Mouse (Mus musculus) limb, embryonic 14.5 days (tissue): ENCODE data around the gene Akap5. TPM values are rescaled to one million over a fixed set of nuclear protein-coding genes. Genes with fewer than 3 reads are reported as not detected.

Experiments used
- ATAC-seq: fragments of 200-750 bp; cut with Nextera tagmentation; 2 replicates; pipeline ENCODE4 v1.8.0; 2017; ENCODE audit warnings: low read depth, moderate number of reproducible peaks, moderate TSS enrichment; ENCODE audit not compliant: low FRiP score
- DNase-seq: peaks from one replicate; pipeline ENCODE4 v3.0.0-alpha.2; 2015; ENCODE audit warnings: low spot score
- H3K27ac ChIP-seq: fragments of 300-500 bp; sonication (generic); replicated peaks from 2 replicates; pipeline ENCODE4 v1.5.1; 2014; ENCODE audit warnings: low read depth, mild to moderate bottlenecking, low read length, moderate library complexity, mixed read lengths
- H3K27me3 ChIP-seq: fragments of 300-500 bp; sonication (generic); 2 replicates; pipeline ENCODE4 v1.6.1; 2014; ENCODE audit warnings: low read length, mixed read lengths; ENCODE audit not compliant: control insufficient read depth, insufficient read depth
- H3K36me3 ChIP-seq: fragments of 300-500 bp; sonication (generic); 2 replicates; pipeline ENCODE4 v1.6.1; 2014; ENCODE audit warnings: mild to moderate bottlenecking, low read length, moderate library complexity, mixed read lengths; ENCODE audit not compliant: control insufficient read depth, insufficient read depth
- H3K4me1 ChIP-seq: fragments of 300-500 bp; sonication (generic); 2 replicates; pipeline ENCODE4 v1.6.1; 2014; ENCODE audit warnings: antibody characterized with exemption, low read length, mixed read lengths; ENCODE audit not compliant: control insufficient read depth, insufficient read depth
- H3K4me2 ChIP-seq: fragments of 300-500 bp; sonication (generic); replicated peaks from 2 replicates; pipeline ENCODE4 v1.6.1; 2014; ENCODE audit warnings: low read depth, mild to moderate bottlenecking, low read length, moderate library complexity; ENCODE audit not compliant: severe bottlenecking
- H3K4me3 ChIP-seq: fragments of 300-500 bp; sonication (generic); replicated peaks from 2 replicates; pipeline ENCODE4 v1.5.1; 2014; ENCODE audit warnings: low read length
- H3K9ac ChIP-seq: fragments of 300-500 bp; sonication (generic); 2 replicates; pipeline ENCODE4 v1.6.1; 2014; ENCODE audit warnings: mild to moderate bottlenecking, low read depth, low read length, moderate library complexity; ENCODE audit not compliant: severe bottlenecking
- H3K9me3 ChIP-seq: fragments of 300-500 bp; sonication (generic); 2 replicates; pipeline ENCODE4 v1.6.1; 2016; ENCODE audit warnings: low read length; ENCODE audit not compliant: control insufficient read depth
- POLR2A ChIP-seq: fragments of 200-500 bp; IDR thresholded peaks from 2 replicates; pipeline ENCODE4 v1.8.0; 2012; ENCODE audit warnings: inconsistent platforms, mild to moderate bottlenecking, moderate library complexity, borderline replicate concordance; ENCODE audit not compliant: insufficient read depth, insufficient read length; ENCODE audit errors: extremely low read depth
- WGBS: fragments of 180-500 bp; shearing (Covaris S2); extraction: QIAGEN DNeasy Blood & Tissue Kit; methylation state at CpG from one replicate; pipeline ENCODE4 v1.1.7; 2014; 5-methylcytosine and 5-hydroxymethylcytosine counted together
- polyA plus RNA-seq, 2 experiments: library from polyadenylated mRNA; depleted of rRNA in 1 of 2; stranded (reverse) in 1 of 2; unstranded in 1 of 2; fragments of >200 nt; fragmentation: Nextera tagmentation in 1 of 2; extraction: Ambion mirVana in 1 of 2; gene quantifications; 2 replicates each; pipeline versions ENCODE4 v1.2.1 to v1.2.3; 2012 to 2014

The Akap5 gene
- polyA plus RNA-seq, 2 experiments = 1.0 to 1.6 TPM

DNA sequence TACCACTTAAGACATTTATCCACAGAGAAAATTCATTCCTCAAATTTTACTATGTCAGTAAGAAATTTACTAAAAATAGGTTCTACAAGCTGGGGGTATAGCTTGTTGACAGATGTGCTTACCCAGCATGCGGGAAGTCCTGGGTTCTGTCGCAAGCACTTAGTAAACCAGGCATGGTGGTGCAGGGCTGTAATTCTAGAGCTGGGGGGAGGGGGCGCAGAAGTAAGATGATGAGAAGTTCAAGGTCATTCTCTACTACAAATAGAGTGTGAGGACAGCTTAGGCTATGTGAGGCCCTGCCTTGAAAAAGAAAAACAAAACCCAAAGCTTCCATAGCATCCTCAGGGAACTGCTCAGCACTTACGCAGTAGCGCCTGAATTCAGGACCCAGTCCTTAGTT lies 53.9 kb downstream of the Akap5 start:
- Histone ChIP-seq H3K27me3 (no peaks in the 10 kb centered on the region), H3K36me3 (no peaks in the 10 kb centered on the region), H3K4me1 (peaks cover 9% of the 10 kb centered on the region; the same call in 1 of the 2 replicates), H3K4me2 (no peak overlapping the region), H3K9me3 (no peaks in the 10 kb centered on the region), H3K27ac (no peak overlapping the region), H3K9ac (no peak overlapping the region), H3K4me3 (no peak overlapping the region)
- no peak for ATAC-seq
- no peak for DNase-seq
- WGBS = 78% methylated on average over 5 of the region's 5 CpGs
- no peak for TF ChIP-seq POLR2A

DNA sequence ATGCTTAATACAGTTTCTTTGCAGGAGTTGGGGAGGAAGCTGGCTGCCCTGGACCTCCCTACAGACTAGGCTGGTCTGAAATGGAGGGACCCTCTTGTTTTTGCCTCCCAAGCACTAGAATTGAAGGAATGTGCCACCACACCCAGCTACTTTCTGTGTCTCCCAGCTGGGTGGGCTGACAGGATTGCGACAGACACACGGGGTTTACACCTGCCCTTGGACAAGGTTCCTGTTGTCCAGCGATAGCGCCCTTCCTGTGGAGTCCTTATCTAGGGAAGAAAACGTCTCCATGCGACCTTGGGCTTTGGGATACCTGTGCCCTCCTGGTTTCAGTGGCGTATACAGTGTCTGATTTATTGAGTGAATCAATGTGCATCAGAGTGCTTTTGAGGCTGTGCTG lies 55.5 kb downstream of the Akap5 start:
- ATAC-seq = no peak
- Histone ChIP-seq H3K27me3 (no peaks in the 10 kb centered on the region), H3K9me3 (no peaks in the 10 kb centered on the region), H3K4me1 (peaks cover 2% of the 10 kb centered on the region; the same call in 1 of the 2 replicates), H3K27ac (no peak overlapping the region), H3K4me2 (no peak overlapping the region), H3K36me3 (peaks cover under 1% of the 10 kb centered on the region; the same call in 1 of the 2 replicates), H3K9ac (no peak overlapping the region), H3K4me3 (no peak overlapping the region)
- TF ChIP-seq POLR2A = no peak
- 89% methylated on average over 7 of the region's 7 CpGs for WGBS
- no peak for DNase-seq

Other genes with a start within 250 kb of the Akap5 start
- gene Esr2, start 147.6 kb upstream of the Akap5 start, polyA plus RNA-seq (2012; rRNA removed) = 0.24 and 0.31 TPM in 2 replicates
- 0.10 and 0.40 TPM in 2 replicates for gene Esr2, start 147.6 kb upstream of the Akap5 start, polyA plus RNA-seq (2014; fragmentation: Nextera tagmentation; extraction: Ambion mirVana)
- gene Tex21, start 78.1 kb upstream of the Akap5 start, polyA plus RNA-seq (2012; rRNA removed) = 0.06 TPM in 1 of 2 replicates, not detected in the other
- 0.12 and 0.19 TPM in 2 replicates for gene Tex21, start 78.1 kb upstream of the Akap5 start, polyA plus RNA-seq (2014; fragmentation: Nextera tagmentation; extraction: Ambion mirVana)
- gene Mthfd1, start 69.6 kb upstream of the Akap5 start, polyA plus RNA-seq (2012; rRNA removed) = 37.0 and 49.5 TPM in 2 replicates
- 61.8 and 62.7 TPM in 2 replicates for gene Mthfd1, start 69.6 kb upstream of the Akap5 start, polyA plus RNA-seq (2014; fragmentation: Nextera tagmentation; extraction: Ambion mirVana)
- 24.1 and 27.2 TPM in 2 replicates for gene Zbtb25, start 44.7 kb downstream of the Akap5 start, polyA plus RNA-seq (2012; rRNA removed)
- gene Zbtb25, start 44.7 kb downstream of the Akap5 start, polyA plus RNA-seq (2014; fragmentation: Nextera tagmentation; extraction: Ambion mirVana) = 21.4 and 23.9 TPM in 2 replicates
- gene Zbtb1, start 45.4 kb downstream of the Akap5 start, polyA plus RNA-seq (2012; rRNA removed) = 6.2 and 6.9 TPM in 2 replicates
- 9.4 and 10.5 TPM in 2 replicates for gene Zbtb1, start 45.4 kb downstream of the Akap5 start, polyA plus RNA-seq (2014; fragmentation: Nextera tagmentation; extraction: Ambion mirVana)
- 5.1 and 6.7 TPM in 2 replicates for gene Hspa2, start 79.3 kb downstream of the Akap5 start, polyA plus RNA-seq (2012; rRNA removed)
- 7.7 and 8.3 TPM in 2 replicates for gene Hspa2, start 79.3 kb downstream of the Akap5 start, polyA plus RNA-seq (2014; fragmentation: Nextera tagmentation; extraction: Ambion mirVana)
- gene Ppp1r36, start 92.6 kb downstream of the Akap5 start, polyA plus RNA-seq (2012; rRNA removed) = 2.1 and 4.2 TPM in 2 replicates
- 3.1 and 5.3 TPM in 2 replicates for gene Ppp1r36, start 92.6 kb downstream of the Akap5 start, polyA plus RNA-seq (2014; fragmentation: Nextera tagmentation; extraction: Ambion mirVana)
- gene Plekhg3, start 206.0 kb downstream of the Akap5 start, polyA plus RNA-seq (2012; rRNA removed) = 22.7 and 23.7 TPM in 2 replicates
- gene Plekhg3, start 206.0 kb downstream of the Akap5 start, polyA plus RNA-seq (2014; fragmentation: Nextera tagmentation; extraction: Ambion mirVana) = 5.6 and 7.9 TPM in 2 replicates